Mouse (Mus musculus) ovary, postnatal 36 days (tissue): ENCODE measurements around the gene Pts.

Experiments
- DNase-seq: peaks from one replicate; pipeline ENCODE4 v3.0.0; 2022; ENCODE audit warnings: low spot score, mixed read lengths

Gene Pts

DNA sequence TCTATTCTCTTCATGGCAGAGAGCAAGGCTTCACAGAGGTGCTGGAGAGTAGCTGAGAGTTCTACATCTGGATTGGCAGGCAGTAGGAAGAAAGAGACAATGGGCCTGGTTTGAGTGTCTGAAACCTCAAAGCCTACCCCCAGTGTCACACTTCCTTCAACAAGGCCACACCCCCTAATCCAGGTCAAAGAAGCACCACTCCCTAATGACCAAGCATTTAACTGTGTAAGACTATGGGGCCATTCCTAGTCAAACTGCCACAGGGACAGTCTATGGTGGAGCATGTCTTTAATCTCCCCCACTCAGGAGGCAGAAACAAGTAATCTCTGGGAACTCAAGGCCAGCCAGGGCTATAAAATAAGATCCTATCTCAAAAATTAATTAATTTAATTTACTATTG lies 37.7 kb downstream of the Pts start:
- no peak for DNase-seq

DNA sequence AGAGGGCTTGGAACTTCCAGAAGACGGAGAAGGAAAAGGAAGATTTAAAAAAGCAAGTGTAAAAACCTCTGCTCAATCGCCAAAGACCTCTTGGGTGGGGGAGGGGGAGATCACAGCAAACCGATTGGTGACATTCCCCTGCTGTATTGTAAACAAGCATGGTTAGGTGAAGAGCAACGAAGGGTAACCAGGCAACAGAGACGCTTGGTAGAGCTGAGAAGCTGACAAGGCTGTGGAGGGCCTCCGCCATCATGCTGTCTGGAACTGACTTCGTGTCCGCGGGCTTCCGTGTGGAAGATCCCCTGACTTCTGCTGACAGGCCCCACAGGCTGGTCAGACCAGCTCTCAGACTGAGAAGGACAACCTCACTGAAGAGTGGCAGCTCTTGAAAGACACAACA lies 43.0 kb downstream of the Pts start:
- no peak for DNase-seq

DNA sequence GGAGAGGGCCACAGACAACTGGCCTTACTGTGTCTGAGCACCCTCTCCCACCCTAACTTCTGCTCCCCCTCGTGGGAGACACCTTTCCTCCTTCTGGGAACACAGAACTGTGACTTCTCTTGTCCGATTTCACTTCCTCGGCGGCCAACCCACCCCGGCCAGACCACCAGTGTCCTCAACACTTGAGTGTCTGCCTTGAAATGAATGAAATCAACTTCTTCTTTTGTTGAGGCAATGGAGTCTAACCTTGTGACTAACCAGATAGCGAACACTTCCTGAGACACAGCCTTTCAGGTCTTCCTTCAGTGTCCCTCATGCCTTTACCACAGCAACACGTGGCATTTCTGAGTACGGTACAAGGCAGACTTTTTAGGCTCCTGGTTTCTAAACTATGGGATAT lies 45.8 kb downstream of the Pts start:
- no peak for DNase-seq

DNA sequence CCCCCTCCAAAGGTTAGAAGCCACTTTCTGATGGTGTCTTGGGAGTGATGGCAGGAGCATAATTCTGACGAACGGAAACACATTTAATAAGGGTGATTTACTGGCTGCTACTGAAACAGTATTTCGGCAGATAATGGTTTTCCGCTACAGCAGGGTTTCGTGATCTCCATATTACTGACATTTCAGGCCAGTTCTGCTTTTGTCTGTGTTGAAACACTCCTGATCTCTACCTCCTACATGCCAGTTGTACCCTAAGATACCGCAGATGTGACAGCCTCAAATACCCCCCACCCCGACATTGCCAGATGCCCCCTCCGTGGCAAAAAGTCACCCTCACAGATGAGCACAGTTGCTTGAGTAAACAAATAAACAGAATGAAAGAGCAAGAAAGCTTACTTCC lies 49.0 kb downstream of the Pts start:
- no peak for DNase-seq

DNA sequence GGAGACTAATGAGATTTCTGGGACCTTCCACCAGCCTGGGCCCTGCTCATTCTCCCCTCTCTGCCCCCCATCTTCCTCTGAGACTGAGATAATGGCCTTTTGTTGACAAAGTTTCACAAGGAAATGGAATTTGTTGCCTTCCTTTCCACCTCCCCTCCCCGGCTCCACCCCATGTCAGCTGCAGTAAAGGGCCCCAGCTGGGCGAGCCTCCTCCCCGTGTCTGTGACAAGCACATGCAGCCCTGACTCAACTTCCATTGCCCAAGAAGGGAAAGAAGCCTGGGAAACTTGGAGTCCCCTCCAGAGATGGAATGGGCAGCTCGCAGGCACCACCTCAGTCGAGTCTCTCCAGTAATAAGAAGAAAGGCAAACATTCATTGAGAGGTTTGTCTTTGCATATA lies 49.7 kb downstream of the Pts start:
- no peak for DNase-seq

DNA sequence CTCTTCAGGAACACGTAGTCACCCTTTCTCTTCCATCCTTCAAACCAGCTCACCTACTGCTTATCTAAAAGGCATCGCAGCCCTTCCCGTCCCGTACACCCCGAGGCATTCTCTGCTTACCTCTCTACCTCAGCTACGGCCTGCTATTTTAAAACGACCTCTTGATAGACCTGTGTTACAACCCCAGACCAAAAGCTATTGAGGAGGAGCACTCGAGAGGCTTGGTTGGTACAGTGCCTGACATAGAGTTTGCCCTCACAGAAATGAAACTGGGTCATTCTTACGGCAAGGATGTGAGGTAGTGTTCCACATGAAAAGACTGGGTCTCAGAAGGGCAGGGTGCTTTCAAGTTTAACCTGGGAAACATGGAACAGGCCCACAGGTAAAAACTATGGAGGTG lies 51.3 kb downstream of the Pts start:
- no peak for DNase-seq

DNA sequence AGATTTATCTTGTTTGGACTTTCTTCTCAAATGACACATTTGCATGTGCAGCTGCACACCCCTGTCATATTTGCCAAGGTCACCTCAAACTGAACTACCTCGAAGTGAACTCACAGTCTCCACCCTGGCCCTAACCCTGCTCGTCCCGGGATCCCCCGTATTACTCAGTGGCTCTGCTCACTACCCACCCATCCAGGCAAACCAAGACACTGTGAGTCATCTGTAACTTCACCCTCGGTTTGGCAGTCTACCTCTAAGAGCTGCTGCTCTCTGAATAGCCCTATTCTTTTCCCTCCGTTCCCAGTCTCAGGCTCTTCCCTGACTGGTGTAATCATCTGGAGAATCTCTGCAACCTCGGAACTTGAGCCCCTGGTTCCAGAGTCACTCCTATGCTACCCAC lies 51.9 kb downstream of the Pts start:
- DNase-seq, result no peak

DNA sequence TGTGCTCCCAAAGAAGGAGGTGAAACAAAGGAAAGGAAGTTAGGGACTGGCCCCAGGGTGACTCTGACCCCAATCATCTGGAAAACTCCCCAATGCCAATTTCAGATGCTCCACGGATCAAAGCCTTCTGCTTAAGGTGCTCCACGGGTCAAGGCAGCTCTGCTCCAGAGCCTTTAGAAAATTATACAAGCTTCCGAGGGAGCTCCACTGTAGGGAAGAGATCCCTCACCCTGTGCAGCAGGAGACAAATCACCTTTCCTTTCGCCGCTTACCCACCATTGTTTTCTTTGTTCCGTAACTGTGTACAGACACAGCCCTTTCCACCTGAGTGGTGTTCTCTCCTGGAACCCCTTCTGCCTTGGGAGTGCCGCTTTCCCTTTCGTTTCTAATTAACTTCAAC lies 52.8 kb downstream of the Pts start:
- DNase-seq, result no peak

DNA sequence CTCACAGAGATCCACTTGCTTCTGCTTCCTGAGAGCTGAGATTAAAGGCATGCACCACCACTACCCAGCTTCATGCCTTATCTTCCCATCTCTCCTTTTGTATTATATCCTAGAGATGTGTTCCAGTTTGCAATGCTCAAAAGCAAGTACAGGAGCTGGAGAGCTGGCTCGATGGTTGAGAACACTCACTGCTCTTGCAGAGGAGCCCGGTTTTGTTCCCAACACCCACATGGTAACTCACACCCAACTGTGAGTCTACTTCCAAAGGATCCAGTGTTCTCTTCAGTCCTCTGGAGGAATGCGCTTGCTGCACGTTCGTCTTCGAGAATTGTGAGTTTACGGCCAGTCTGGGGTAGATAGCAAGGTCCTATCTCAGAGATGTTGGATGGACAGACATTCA lies 53.2 kb downstream of the Pts start:
- no peak for DNase-seq
